Mouse (Mus musculus) ES-E14 (cell line): ENCODE measurements around the gene Ltb4r2.

Source experiments
- CHD2 ChIP-seq: IDR thresholded peaks from 2 replicates; pipeline ENCODE4 v1.6.1; 2014; ENCODE audit warnings: mild to moderate bottlenecking, low read depth, low read length, inconsistent platforms
- HCFC1 ChIP-seq: IDR thresholded peaks from 2 replicates; pipeline ENCODE4 v1.6.1; 2012; ENCODE audit warnings: low read length, inconsistent platforms, borderline replicate concordance; ENCODE audit not compliant: insufficient read depth
- MAFK ChIP-seq: IDR thresholded peaks from 2 replicates; pipeline ENCODE4 v1.6.1; 2014; ENCODE audit warnings: mild to moderate bottlenecking, low read depth, low read length, inconsistent platforms; ENCODE audit not compliant: insufficient read depth
- ZC3H11A ChIP-seq: IDR thresholded peaks from 2 replicates; pipeline ENCODE4 v1.6.1; 2012; ENCODE audit warnings: low read depth, mild to moderate bottlenecking, inconsistent platforms, low read length, borderline replicate concordance
- ZNF384 ChIP-seq: IDR thresholded peaks from 2 replicates; pipeline ENCODE4 v1.6.1; 2012; ENCODE audit warnings: low read depth, low read length, inconsistent platforms

DNA sequence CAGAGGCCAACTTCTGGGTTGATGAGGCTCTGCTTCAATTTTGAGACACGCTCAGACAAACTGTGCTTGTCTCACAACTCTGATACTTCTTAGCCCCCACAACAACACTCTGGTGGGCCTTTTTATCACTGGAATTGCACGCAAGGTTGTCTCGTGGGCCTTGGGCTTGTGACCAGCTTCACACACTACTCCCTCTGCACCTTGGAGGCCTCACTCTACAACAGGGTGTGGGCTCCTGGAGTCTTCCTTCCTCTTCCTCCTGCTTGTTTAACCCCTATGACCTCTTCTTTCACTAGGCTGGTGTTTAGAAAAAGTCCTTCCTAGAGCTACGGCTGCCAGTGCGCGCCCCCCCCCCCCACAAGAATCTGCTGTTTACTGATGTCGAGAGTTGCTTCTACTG, 15.5 kb downstream of the Ltb4r2 start:
- no peak for TF ChIP-seq MAFK
- TF ChIP-seq CHD2 = no peak
- TF ChIP-seq ZNF384 = no peak
- no peak for TF ChIP-seq HCFC1
- no peak for TF ChIP-seq ZC3H11A
